Mouse (Mus musculus) heart, embryonic 16.5 days (tissue): ENCODE measurements around the gene Acsf2. TPM values are rescaled to one million over a fixed set of nuclear protein-coding genes. Genes with fewer than 3 reads are reported as not detected.
"Not testable (repeated sequence)": the region's sequence is repeated elsewhere in the genome, so short reads cannot be mapped to it uniquely, and the experiment has no call there.

ENCODE experiments used
- ATAC-seq: fragments of 200-750 bp; cut with Nextera tagmentation; replicated peaks from 2 replicates; pipeline ENCODE4 v1.8.0; 2017; ENCODE audit warnings: moderate number of reproducible peaks; ENCODE audit not compliant: insufficient read depth, low FRiP score; ENCODE audit errors: extremely low read depth
- H3K27ac ChIP-seq: fragments of 300-500 bp; sonication (generic); 2 replicates; pipeline ENCODE4 v1.5.1; 2014; ENCODE audit warnings: mild to moderate bottlenecking, low read length, control low read depth, moderate library complexity
- H3K27me3 ChIP-seq: fragments of 300-500 bp; sonication (generic); 2 replicates; pipeline ENCODE4 v1.6.1; 2014; ENCODE audit warnings: low read length, mixed read lengths; ENCODE audit not compliant: control insufficient read depth, insufficient read depth
- H3K36me3 ChIP-seq: fragments of 300-500 bp; sonication (generic); 2 replicates; pipeline ENCODE4 v1.6.1; 2014; ENCODE audit not compliant: control insufficient read depth, insufficient read depth
- H3K4me1 ChIP-seq: fragments of 300-500 bp; sonication (generic); 2 replicates; pipeline ENCODE4 v1.6.1; 2014; ENCODE audit warnings: low read length, mixed read lengths; ENCODE audit not compliant: control insufficient read depth, insufficient read depth
- H3K4me2 ChIP-seq: fragments of 300-500 bp; sonication (generic); 2 replicates; pipeline ENCODE4 v1.6.1; 2014; ENCODE audit warnings: low read depth, mild to moderate bottlenecking, control low read depth, low read length
- H3K4me3 ChIP-seq: fragments of 300-500 bp; sonication (generic); 2 replicates; pipeline ENCODE4 v1.5.1; 2014; ENCODE audit warnings: mild to moderate bottlenecking, control low read depth, low read length
- H3K9ac ChIP-seq: fragments of 300-500 bp; sonication (generic); 2 replicates; pipeline ENCODE4 v1.6.1; 2014; ENCODE audit warnings: low read length, control low read depth
- H3K9me3 ChIP-seq: fragments of 300-500 bp; sonication (generic); replicated peaks from 2 replicates; pipeline ENCODE4 v1.6.1; 2016; ENCODE audit warnings: low read length; ENCODE audit not compliant: control insufficient read depth
- WGBS: fragments of 180-500 bp; shearing (Covaris S2); extraction: QIAGEN DNeasy Blood & Tissue Kit; methylation state at CpG from one replicate; pipeline ENCODE4 v1.1.7; 2014; 5-methylcytosine and 5-hydroxymethylcytosine counted together
- polyA plus RNA-seq: library from polyadenylated mRNA; unstranded; fragments of >200 nt; fragmentation: Nextera tagmentation; extraction: Ambion mirVana; gene quantifications from 2 replicates; pipeline ENCODE4 v1.2.1, GENCODE M21; 2015

Acsf2 gene
- polyA plus RNA-seq: 2.7 and 3.9 TPM in 2 replicates

GRCm38 (mm10) chr11:94601321-94602281 lies at the start of gene Acsf2:
Gene Acsf2 (minus strand): TSS chr11:94601871.
- Histone ChIP-seq H3K4me2 (peak within 1 kb of the TSS; percentile 81), H3K9ac (peak within 1 kb of the TSS; percentile 78), H3K27me3 (no peaks in the 10 kb centered on the region), H3K36me3 (no peaks in the 10 kb centered on the region), H3K4me1 (peaks cover 6% of the 10 kb centered on the region), H3K4me3 (peak within 1 kb of the TSS; percentile 67), H3K27ac (peak within 1 kb of the TSS; percentile 40), H3K9me3 (no peaks in the 10 kb centered on the region)
- WGBS: 3% methylated on average over 45 of the region's 52 CpGs
- ATAC-seq: peak; percentile 89

- Histone ChIP-seq H3K36me3 (peaks cover 15% of the 10 kb centered on the region), H3K4me1 (peaks cover 13% of the 10 kb centered on the region)
- H3K9me3 ChIP-seq, H3K4me2 ChIP-seq, H3K9ac ChIP-seq, ATAC-seq, H3K27ac ChIP-seq, H3K27me3 ChIP-seq, H3K4me3 ChIP-seq: not testable (repeated sequence)
- 91% methylated on average over 7 of the region's 7 CpGs for WGBS
Observed at GRCm38 (mm10) chr11:94651241-94651640, 49.6 kb upstream of the Acsf2 start.

GRCm38 (mm10) chr11:94646457-94646856 lies 44.8 kb upstream of the Acsf2 start:
- Histone ChIP-seq H3K4me3 (no peak overlapping the region), H3K4me2 (no peak overlapping the region), H3K9me3 (no peaks in the 10 kb centered on the region), H3K4me1 (no peaks in the 10 kb centered on the region), H3K27ac (no peak overlapping the region), H3K36me3 (peaks cover 53% of the 10 kb centered on the region), H3K9ac (no peak overlapping the region), H3K27me3 (no peaks in the 10 kb centered on the region)
- 91% methylated on average over 4 of the region's 4 CpGs for WGBS
- no peak for ATAC-seq

- H3K27me3 ChIP-seq: no peaks in the 10 kb centered on the region
- no peak for ATAC-seq
- no peak overlapping the region for H3K9ac ChIP-seq
- H3K4me1 ChIP-seq: no peaks in the 10 kb centered on the region
- H3K4me3 ChIP-seq: no peak overlapping the region
- H3K27ac ChIP-seq: no peak overlapping the region
- WGBS: 88% methylated on average over 8 of the region's 8 CpGs
- H3K9me3 ChIP-seq: no peaks in the 10 kb centered on the region
- H3K36me3 ChIP-seq: peaks cover 69% of the 10 kb centered on the region
- H3K4me2 ChIP-seq: no peak overlapping the region
Observed at GRCm38 (mm10) chr11:94644461-94645219, 43.0 kb upstream of the Acsf2 start.

GRCm38 (mm10) chr11:94634431-94634830 lies 32.8 kb upstream of the Acsf2 start:
- no peaks in the 10 kb centered on the region for H3K9me3 ChIP-seq
- H3K9ac ChIP-seq: no peak overlapping the region
- H3K4me1 ChIP-seq: peaks cover 10% of the 10 kb centered on the region
- WGBS: 89% methylated on average over 5 of the region's 5 CpGs
- H3K27ac ChIP-seq: no peak overlapping the region
- H3K4me2 ChIP-seq: no peak overlapping the region
- H3K4me3 ChIP-seq: no peak overlapping the region
- H3K36me3 ChIP-seq: peaks cover 65% of the 10 kb centered on the region
- no peak for ATAC-seq
- H3K27me3 ChIP-seq: no peaks in the 10 kb centered on the region

GRCm38 (mm10) chr11:94632988-94633387 lies 31.3 kb upstream of the Acsf2 start:
- peaks cover 52% of the 10 kb centered on the region for H3K36me3 ChIP-seq

GRCm38 (mm10) chr11:94631969-94632368 lies 30.3 kb upstream of the Acsf2 start:
- Histone ChIP-seq H3K27ac (no peak overlapping the region), H3K27me3 (no peaks in the 10 kb centered on the region), H3K9ac (no peak overlapping the region), H3K4me1 (peaks cover 10% of the 10 kb centered on the region), H3K4me2 (no peak overlapping the region), H3K4me3 (no peak overlapping the region), H3K36me3 (peaks cover 42% of the 10 kb centered on the region), H3K9me3 (no peaks in the 10 kb centered on the region)
- ATAC-seq: no peak
- 93% methylated on average over 5 of the region's 5 CpGs for WGBS

More at GRCm38 (mm10) chr11:94632988-94633387, 31.3 kb upstream of the Acsf2 start:
- 80% methylated on average over 8 of the region's 8 CpGs for WGBS
- Histone ChIP-seq H3K27ac (no peak overlapping the region), H3K4me1 (peaks cover 10% of the 10 kb centered on the region), H3K9ac (no peak overlapping the region), H3K27me3 (no peaks in the 10 kb centered on the region), H3K4me2 (no peak overlapping the region), H3K4me3 (no peak overlapping the region), H3K9me3 (no peaks in the 10 kb centered on the region)
- no peak for ATAC-seq

- peak; percentile 20; the same call in 1 of the 2 replicates for ATAC-seq
- Histone ChIP-seq H3K27me3 (no peaks in the 10 kb centered on the region), H3K4me2 (peak overlapping the region; percentile 68), H3K4me3 (peak overlapping the region; percentile 94), H3K4me1 (peaks cover 10% of the 10 kb centered on the region), H3K27ac (peak overlapping the region; percentile 60), H3K9me3 (no peaks in the 10 kb centered on the region), H3K36me3 (peaks cover 26% of the 10 kb centered on the region), H3K9ac (peak overlapping the region; percentile 94)
- WGBS: 9% methylated on average over 26 of the region's 26 CpGs
Observed at GRCm38 (mm10) chr11:94630199-94631011, 28.7 kb upstream of the Acsf2 start.
